Mouse (Mus musculus): ENCODE data around the gene Ctu1. TPM values are rescaled to one million over a fixed set of nuclear protein-coding genes. Genes with fewer than 3 reads are reported as not detected.

The Ctu1 gene
- 7.5 and 8.7 TPM in 2 replicates for polyA plus RNA-seq (2014; fragmentation: Nextera tagmentation; extraction: Ambion mirVana)

- Histone ChIP-seq H3K4me1 (replicated peaks; ENCODE audit: control insufficient read depth, insufficient read depth, low read length) (peaks cover 9% of the 10 kb centered on the region), H3K27ac (ENCODE audit: low read depth, low read length) (no peak within 1 kb of the TSS), H3K4me3 (ENCODE audit: low read depth, low read length) (peak within 1 kb of the TSS; percentile 80), H3K4me2 (peak within 1 kb of the TSS; percentile 73), H3K9ac (ENCODE audit: low read depth, low read length) (peak within 1 kb of the TSS; percentile 87), H3K9me3 (ENCODE audit: control insufficient read depth, low read length) (no peaks in the 10 kb centered on the region), H3K27me3 (replicated peaks; ENCODE audit: control insufficient read depth, insufficient read depth, low read length) (no peaks in the 10 kb centered on the region), H3K36me3 (ENCODE audit: control insufficient read depth, insufficient read depth, low read length) (peaks cover 23% of the 10 kb centered on the region)
- WGBS = under 1% methylated on average over 26 of the region's 26 CpGs
- ATAC-seq (replicated peaks; ENCODE audit: low FRiP score) = peak; percentile 92
- DNase-seq (ENCODE audit: low spot score) = peak; percentile 76
Observed at GRCm38 (mm10) chr7:43671809-43672580, at the start of gene Ctu1. TSS of gene Ctu1 (plus strand) at chr7:43672016.

DNA sequence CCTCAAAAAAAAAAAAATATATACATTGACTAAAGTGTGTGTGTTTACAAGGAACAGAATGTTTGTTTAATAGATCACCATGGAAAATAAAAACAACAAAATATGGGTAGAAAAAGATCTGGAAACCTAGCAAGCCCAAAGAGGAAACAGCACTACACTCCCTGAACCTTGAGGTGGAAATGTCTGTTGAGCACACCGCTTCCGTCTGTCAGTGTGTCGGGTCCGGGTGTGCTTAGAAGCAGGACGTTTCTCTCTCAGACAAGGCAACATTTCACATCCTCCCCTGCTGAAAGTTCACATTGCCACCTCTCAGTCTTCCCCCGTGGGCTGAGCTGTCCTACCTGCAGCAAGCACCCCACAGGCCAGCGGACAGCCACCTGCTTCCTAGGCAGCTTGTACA, 48.9 kb upstream of the Ctu1 start:
- Histone ChIP-seq H3K27ac (ENCODE audit: low read depth, low read length) (no peak overlapping the region), H3K4me2 (no peak overlapping the region), H3K4me1 (replicated peaks; ENCODE audit: control insufficient read depth, insufficient read depth, low read length) (no peaks in the 10 kb centered on the region), H3K9me3 (ENCODE audit: control insufficient read depth, low read length) (no peaks in the 10 kb centered on the region), H3K27me3 (replicated peaks; ENCODE audit: control insufficient read depth, insufficient read depth, low read length) (no peaks in the 10 kb centered on the region), H3K36me3 (ENCODE audit: control insufficient read depth, insufficient read depth, low read length) (no peaks in the 10 kb centered on the region), H3K9ac (ENCODE audit: low read depth, low read length) (no peak overlapping the region), H3K4me3 (ENCODE audit: low read depth, low read length) (no peak overlapping the region)
- ATAC-seq (replicated peaks; ENCODE audit: low FRiP score) (no peak), DNase-seq (ENCODE audit: low spot score) (no peak)
- 66% methylated on average over 7 of the region's 7 CpGs for WGBS

GRCm38 (mm10) chr7:43623819-43624218, 48.0 kb upstream of the Ctu1 start:
- Histone ChIP-seq H3K9ac (ENCODE audit: low read depth, low read length) (no peak overlapping the region), H3K36me3 (ENCODE audit: control insufficient read depth, insufficient read depth, low read length) (no peaks in the 10 kb centered on the region), H3K4me3 (ENCODE audit: low read depth, low read length) (no peak overlapping the region), H3K4me1 (replicated peaks; ENCODE audit: control insufficient read depth, insufficient read depth, low read length) (no peaks in the 10 kb centered on the region), H3K9me3 (ENCODE audit: control insufficient read depth, low read length) (no peaks in the 10 kb centered on the region), H3K27ac (ENCODE audit: low read depth, low read length) (no peak overlapping the region), H3K4me2 (no peak overlapping the region), H3K27me3 (replicated peaks; ENCODE audit: control insufficient read depth, insufficient read depth, low read length) (no peaks in the 10 kb centered on the region)
- no peak for ATAC-seq (replicated peaks; ENCODE audit: low FRiP score)
- WGBS = 24% methylated on average over 10 of the region's 10 CpGs
- DNase-seq (ENCODE audit: low spot score) = no peak

GRCm38 (mm10) chr7:43625065-43625464, 46.8 kb upstream of the Ctu1 start:
- DNase-seq (ENCODE audit: low spot score) (no peak), ATAC-seq (replicated peaks; ENCODE audit: low FRiP score) (no peak)
- H3K9ac ChIP-seq (ENCODE audit: low read depth, low read length) = no peak overlapping the region
- H3K27me3 ChIP-seq (replicated peaks; ENCODE audit: control insufficient read depth, insufficient read depth, low read length) = no peaks in the 10 kb centered on the region
- H3K27ac ChIP-seq (ENCODE audit: low read depth, low read length) = no peak overlapping the region
- H3K4me2 ChIP-seq = no peak overlapping the region
- no peaks in the 10 kb centered on the region for H3K4me1 ChIP-seq (replicated peaks; ENCODE audit: control insufficient read depth, insufficient read depth, low read length)
- no peaks in the 10 kb centered on the region for H3K36me3 ChIP-seq (ENCODE audit: control insufficient read depth, insufficient read depth, low read length)
- no peak overlapping the region for H3K4me3 ChIP-seq (ENCODE audit: low read depth, low read length)
- 83% methylated on average over 3 of the region's 3 CpGs for WGBS
- no peaks in the 10 kb centered on the region for H3K9me3 ChIP-seq (ENCODE audit: control insufficient read depth, low read length)

DNA sequence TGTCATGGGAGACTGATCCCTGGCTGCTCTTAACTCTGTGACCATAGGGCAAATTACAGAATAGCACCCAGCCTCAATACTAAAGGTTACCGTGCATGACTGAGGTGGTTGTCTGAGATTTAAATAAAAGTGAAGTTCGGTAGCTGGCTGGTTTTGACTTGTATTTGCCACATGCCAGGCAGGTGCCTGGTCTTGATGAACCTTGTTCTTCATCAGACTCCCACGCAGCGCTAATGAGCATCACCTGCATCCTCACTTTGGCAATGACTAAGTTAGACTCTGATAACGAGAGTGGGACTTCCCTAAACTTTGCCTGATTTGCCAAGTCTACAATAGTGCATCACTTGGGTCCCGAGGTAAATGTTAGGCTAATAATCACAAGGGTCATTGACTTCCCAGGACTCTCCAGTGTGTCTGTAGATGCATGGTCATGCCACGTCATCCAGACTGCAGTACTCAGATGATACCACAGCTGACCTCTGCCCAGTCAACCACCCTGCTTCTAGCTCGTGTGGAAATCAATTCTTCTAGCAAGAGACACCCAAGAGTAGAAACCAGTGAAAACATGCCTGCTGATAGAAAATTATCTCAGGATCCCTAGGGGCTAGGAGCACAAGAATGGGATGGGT, 45.9 kb upstream of the Ctu1 start:
- ATAC-seq (replicated peaks; ENCODE audit: low FRiP score) (no peak), DNase-seq (ENCODE audit: low spot score) (no peak)
- no peak overlapping the region for H3K27ac ChIP-seq (ENCODE audit: low read depth, low read length)
- H3K36me3 ChIP-seq (ENCODE audit: control insufficient read depth, insufficient read depth, low read length) = no peaks in the 10 kb centered on the region
- WGBS = 70% methylated on average over 8 of the region's 8 CpGs
- H3K4me2 ChIP-seq = no peak overlapping the region
- no peak overlapping the region for H3K4me3 ChIP-seq (ENCODE audit: low read depth, low read length)
- H3K27me3 ChIP-seq (replicated peaks; ENCODE audit: control insufficient read depth, insufficient read depth, low read length) = no peaks in the 10 kb centered on the region
- no peaks in the 10 kb centered on the region for H3K9me3 ChIP-seq (ENCODE audit: control insufficient read depth, low read length)
- H3K4me1 ChIP-seq (replicated peaks; ENCODE audit: control insufficient read depth, insufficient read depth, low read length) = no peaks in the 10 kb centered on the region
- no peak overlapping the region for H3K9ac ChIP-seq (ENCODE audit: low read depth, low read length)

DNA sequence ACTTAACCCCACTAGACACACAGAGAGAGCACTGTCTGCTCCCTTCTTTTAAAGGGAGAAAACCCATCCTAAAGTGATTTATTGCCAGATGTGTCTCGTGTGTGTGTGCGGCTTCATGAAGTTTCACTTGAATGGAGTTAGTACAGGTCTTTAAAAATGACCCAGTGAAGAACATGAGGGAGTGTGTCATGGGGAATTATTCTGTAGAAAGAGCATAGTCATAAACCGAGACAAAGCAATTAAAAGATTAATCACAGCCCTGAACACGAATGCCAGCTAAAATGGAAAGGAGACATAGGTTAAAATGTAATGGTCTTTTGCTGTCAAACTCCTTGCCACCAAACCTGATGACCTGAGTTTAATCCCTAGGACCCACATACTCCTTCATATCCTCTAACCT, 37.9 kb upstream of the Ctu1 start:
- H3K9ac ChIP-seq (ENCODE audit: low read depth, low read length) = no peak overlapping the region
- H3K4me3 ChIP-seq (ENCODE audit: low read depth, low read length) = no peak overlapping the region
- no peaks in the 10 kb centered on the region for H3K4me1 ChIP-seq (replicated peaks; ENCODE audit: control insufficient read depth, insufficient read depth, low read length)
- no peaks in the 10 kb centered on the region for H3K27me3 ChIP-seq (replicated peaks; ENCODE audit: control insufficient read depth, insufficient read depth, low read length)
- ATAC-seq (replicated peaks; ENCODE audit: low FRiP score) (no peak), DNase-seq (ENCODE audit: low spot score) (no peak)
- 78% methylated on average over 4 of the region's 4 CpGs for WGBS
- no peak overlapping the region for H3K4me2 ChIP-seq
- no peak overlapping the region for H3K27ac ChIP-seq (ENCODE audit: low read depth, low read length)
- H3K9me3 ChIP-seq (ENCODE audit: control insufficient read depth, low read length) = no peaks in the 10 kb centered on the region
- H3K36me3 ChIP-seq (ENCODE audit: control insufficient read depth, insufficient read depth, low read length) = no peaks in the 10 kb centered on the region

DNA sequence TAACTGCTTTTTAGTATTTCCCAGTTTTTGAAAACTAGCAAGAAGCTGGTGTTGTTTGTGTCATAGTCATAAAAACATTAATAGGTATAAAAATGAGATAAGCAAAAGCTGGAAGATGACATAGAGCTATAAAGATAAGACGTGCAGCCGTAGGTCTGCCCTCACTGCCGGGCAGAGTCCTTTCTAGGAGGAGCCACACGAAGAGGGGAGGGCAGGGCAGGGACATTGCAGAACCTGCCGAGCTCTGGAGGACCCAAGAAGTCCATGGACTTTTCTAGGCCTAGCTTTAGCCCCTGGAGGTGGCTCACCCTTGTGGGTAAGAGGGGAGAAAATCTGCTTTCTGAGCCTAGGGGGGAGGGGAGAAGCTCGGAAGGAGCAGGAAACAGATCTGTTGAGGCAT, 37.3 kb upstream of the Ctu1 start, which contains the start of gene Ceacam18:
TSS of gene Ceacam18 (plus strand) at position 208 of the 400 bp plus-strand sequence.
- H3K36me3 ChIP-seq (ENCODE audit: control insufficient read depth, insufficient read depth, low read length) = no peaks in the 10 kb centered on the region
- no peaks in the 10 kb centered on the region for H3K9me3 ChIP-seq (ENCODE audit: control insufficient read depth, low read length)
- H3K27ac ChIP-seq (ENCODE audit: low read depth, low read length) = no peak within 1 kb of the TSS
- ATAC-seq (replicated peaks; ENCODE audit: low FRiP score) (no peak), DNase-seq (ENCODE audit: low spot score) (no peak)
- no peak within 1 kb of the TSS for H3K9ac ChIP-seq (ENCODE audit: low read depth, low read length)
- H3K4me3 ChIP-seq (ENCODE audit: low read depth, low read length) = no peak within 1 kb of the TSS
- no peak within 1 kb of the TSS for H3K4me2 ChIP-seq
- H3K4me1 ChIP-seq (replicated peaks; ENCODE audit: control insufficient read depth, insufficient read depth, low read length) = no peaks in the 10 kb centered on the region
- 46% methylated on average over 6 of the region's 6 CpGs for WGBS
- no peaks in the 10 kb centered on the region for H3K27me3 ChIP-seq (replicated peaks; ENCODE audit: control insufficient read depth, insufficient read depth, low read length)

DNA sequence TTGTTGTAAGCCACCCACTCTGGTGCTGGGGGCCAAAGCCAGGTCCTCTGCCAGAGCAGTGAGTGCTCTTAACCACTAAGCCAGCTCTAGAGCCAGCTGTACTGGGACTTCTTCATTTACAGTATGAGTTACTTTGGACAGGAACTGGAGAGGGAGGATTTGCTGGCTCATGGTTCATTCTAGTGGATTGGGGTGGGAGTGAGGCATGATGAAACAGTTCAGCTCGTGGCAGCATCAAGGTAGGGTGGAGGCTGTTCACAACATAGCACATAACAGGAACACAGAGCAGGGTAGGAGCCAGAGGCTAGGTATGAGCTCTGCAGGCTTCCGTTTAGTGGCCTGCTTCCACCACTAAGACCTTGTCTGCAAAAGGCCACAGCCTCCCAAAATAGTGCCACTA, 35.6 kb upstream of the Ctu1 start:
- no peak overlapping the region for H3K27ac ChIP-seq (ENCODE audit: low read depth, low read length)
- no peaks in the 10 kb centered on the region for H3K4me1 ChIP-seq (replicated peaks; ENCODE audit: control insufficient read depth, insufficient read depth, low read length)
- no peak overlapping the region for H3K4me3 ChIP-seq (ENCODE audit: low read depth, low read length)
- H3K9ac ChIP-seq (ENCODE audit: low read depth, low read length) = no peak overlapping the region
- no peaks in the 10 kb centered on the region for H3K27me3 ChIP-seq (replicated peaks; ENCODE audit: control insufficient read depth, insufficient read depth, low read length)
- no peak for ATAC-seq (replicated peaks; ENCODE audit: low FRiP score)
- H3K9me3 ChIP-seq (ENCODE audit: control insufficient read depth, low read length) = no peaks in the 10 kb centered on the region
- DNase-seq (ENCODE audit: low spot score) = no peak
- WGBS = 54% methylated on average over 2 of the region's 2 CpGs
- no peaks in the 10 kb centered on the region for H3K36me3 ChIP-seq (ENCODE audit: control insufficient read depth, insufficient read depth, low read length)
- no peak overlapping the region for H3K4me2 ChIP-seq

DNA sequence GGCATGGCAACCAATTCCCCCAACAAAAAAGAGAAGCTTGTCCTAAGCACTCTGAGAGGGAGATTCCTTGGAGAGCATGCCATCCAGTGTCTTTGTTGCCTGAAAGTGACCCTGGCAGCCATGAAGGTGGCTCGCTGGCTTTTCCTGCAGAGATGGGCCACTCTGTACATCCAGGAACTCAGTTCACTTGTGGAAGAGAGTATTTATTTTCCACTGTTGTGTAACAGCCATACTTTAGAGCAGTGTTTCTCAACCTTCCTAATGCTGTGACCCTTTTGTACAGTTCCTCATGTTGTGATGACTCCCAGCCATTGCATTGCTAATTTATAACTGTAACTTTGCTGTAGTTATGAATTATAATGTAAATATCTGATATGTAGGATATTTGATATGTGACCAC, 34.7 kb upstream of the Ctu1 start:
- no peak overlapping the region for H3K9ac ChIP-seq (ENCODE audit: low read depth, low read length)
- H3K4me2 ChIP-seq = no peak overlapping the region
- 60% methylated on average over 1 of the region's 1 CpGs for WGBS
- H3K4me3 ChIP-seq (ENCODE audit: low read depth, low read length) = no peak overlapping the region
- no peaks in the 10 kb centered on the region for H3K4me1 ChIP-seq (replicated peaks; ENCODE audit: control insufficient read depth, insufficient read depth, low read length)
- no peaks in the 10 kb centered on the region for H3K36me3 ChIP-seq (ENCODE audit: control insufficient read depth, insufficient read depth, low read length)
- no peak overlapping the region for H3K27ac ChIP-seq (ENCODE audit: low read depth, low read length)
- no peak for ATAC-seq (replicated peaks; ENCODE audit: low FRiP score)
- H3K9me3 ChIP-seq (ENCODE audit: control insufficient read depth, low read length) = no peaks in the 10 kb centered on the region
- DNase-seq (ENCODE audit: low spot score) = no peak
- H3K27me3 ChIP-seq (replicated peaks; ENCODE audit: control insufficient read depth, insufficient read depth, low read length) = no peaks in the 10 kb centered on the region
